Mouse (Mus musculus): ENCODE measurements around the gene Gm12169. TPM values are rescaled to one million over a fixed set of nuclear protein-coding genes. Genes with fewer than 3 reads are reported as not detected.

Gene Gm12169
- polyA plus RNA-seq, 1 experiment, result not detected

DNA sequence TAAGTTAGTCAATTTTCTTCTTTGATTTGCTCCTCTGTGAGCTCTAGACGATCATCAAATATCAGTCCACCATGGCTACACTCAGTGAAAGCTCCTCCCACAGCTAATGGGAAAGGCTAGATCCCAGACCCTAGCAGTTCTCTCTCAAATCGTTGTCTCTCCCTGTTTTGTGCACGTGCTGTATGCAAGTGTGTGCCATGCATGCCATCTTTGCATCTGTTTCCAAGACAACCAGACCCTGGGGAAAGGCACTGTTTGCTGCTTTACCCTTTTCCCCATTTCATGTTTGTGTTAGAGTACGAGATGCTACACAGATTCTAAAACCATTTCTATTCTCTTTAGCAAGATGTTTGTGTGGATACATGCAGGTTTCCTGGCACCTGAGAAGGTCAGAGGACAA lies 13.0 kb downstream of the Gm12169 start:
- H3K27ac ChIP-seq (ENCODE audit: insufficient read depth, low read depth, low read length), result no peak overlapping the region
- H3K4me1 ChIP-seq (ENCODE audit: control insufficient read depth, insufficient read depth, low read length), result no peaks in the 10 kb centered on the region
- no peak overlapping the region for H3K4me3 ChIP-seq (ENCODE audit: insufficient read depth, low read length)
- TF ChIP-seq CTCF (IDR thresholded peaks at IDR 0.05; ENCODE audit: low read depth, low read length), result no peak
- TF ChIP-seq POLR2A (IDR thresholded peaks at IDR 0.05; ENCODE audit: borderline replicate concordance, low read depth, low read length), result no peak

DNA sequence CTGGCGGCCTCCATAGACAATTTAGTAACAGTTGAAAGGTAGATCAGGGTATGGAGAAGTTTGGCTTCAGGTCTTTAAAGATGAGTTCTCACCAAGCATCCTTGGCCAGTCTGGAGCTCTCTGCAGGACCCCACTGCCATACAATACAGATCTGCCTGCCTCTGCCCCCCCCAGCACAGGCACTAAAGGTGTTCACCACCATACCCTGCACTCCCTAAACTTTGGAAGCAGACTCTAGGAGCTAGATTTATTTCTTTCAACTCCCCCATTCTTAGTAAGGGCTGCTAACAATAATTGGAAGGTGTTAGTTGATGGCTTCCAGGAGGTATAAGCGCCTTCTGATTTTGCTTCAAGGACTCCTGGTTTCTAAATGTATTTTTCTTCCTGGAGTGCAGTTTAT lies 19.5 kb downstream of the Gm12169 start:
- Histone ChIP-seq H3K4me1 (ENCODE audit: control insufficient read depth, insufficient read depth, low read length) (no peaks in the 10 kb centered on the region), H3K27ac (ENCODE audit: insufficient read depth, low read depth, low read length) (no peak overlapping the region), H3K4me3 (ENCODE audit: insufficient read depth, low read length) (no peak overlapping the region)
- TF ChIP-seq POLR2A (IDR thresholded peaks at IDR 0.05; ENCODE audit: borderline replicate concordance, low read depth, low read length) (no peak), CTCF (IDR thresholded peaks at IDR 0.05; ENCODE audit: low read depth, low read length) (no peak)

DNA sequence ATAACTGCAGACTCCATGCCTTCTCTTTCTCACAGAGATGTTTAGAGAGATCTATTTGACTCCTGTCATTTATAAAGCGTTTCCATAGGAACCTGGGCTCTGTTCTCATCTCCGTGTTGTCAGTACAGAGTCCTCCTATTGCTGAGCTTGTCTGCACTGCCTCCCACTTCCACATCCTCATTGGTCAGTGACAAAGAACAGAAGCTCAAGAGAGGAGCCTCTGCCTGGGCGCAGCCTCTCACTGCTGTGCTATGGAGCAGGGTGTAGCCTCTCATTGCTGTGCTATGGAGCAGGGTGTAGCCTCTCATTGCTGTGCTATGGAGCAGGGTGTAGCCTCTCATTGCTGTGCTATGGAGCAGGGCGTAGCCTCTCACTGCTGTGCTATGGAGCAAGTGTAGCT lies 25.7 kb downstream of the Gm12169 start:
- no peak for TF ChIP-seq POLR2A (IDR thresholded peaks at IDR 0.05; ENCODE audit: borderline replicate concordance, low read depth, low read length)
- TF ChIP-seq CTCF (IDR thresholded peaks at IDR 0.05; ENCODE audit: low read depth, low read length), result no peak
- no peaks in the 10 kb centered on the region for H3K4me1 ChIP-seq (ENCODE audit: control insufficient read depth, insufficient read depth, low read length)
- H3K27ac ChIP-seq (ENCODE audit: insufficient read depth, low read depth, low read length), result no peak overlapping the region
- no peak overlapping the region for H3K4me3 ChIP-seq (ENCODE audit: insufficient read depth, low read length)

DNA sequence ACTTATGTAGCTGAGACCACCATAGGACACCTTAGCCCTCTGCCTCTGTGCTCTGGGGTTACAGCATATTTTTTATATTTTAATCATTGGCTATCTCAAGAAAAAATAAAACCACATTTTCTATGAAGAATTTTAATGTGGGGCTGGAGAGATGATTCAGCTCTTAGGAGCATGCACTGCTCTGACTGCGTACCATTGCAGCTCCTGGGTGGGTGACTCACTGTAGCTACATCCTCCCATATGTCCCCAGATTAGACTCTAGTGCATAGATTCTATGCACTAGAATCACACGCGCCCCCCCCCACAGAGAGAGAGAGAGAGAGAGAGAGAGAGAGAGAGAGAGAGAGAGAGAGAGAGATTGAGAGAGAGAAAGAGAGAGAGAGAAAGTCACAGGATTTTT lies 28.7 kb downstream of the Gm12169 start:
- H3K4me1 ChIP-seq (ENCODE audit: control insufficient read depth, insufficient read depth, low read length), result no peaks in the 10 kb centered on the region
- no peak for TF ChIP-seq POLR2A (IDR thresholded peaks at IDR 0.05; ENCODE audit: borderline replicate concordance, low read depth, low read length)
- no peak for TF ChIP-seq CTCF (IDR thresholded peaks at IDR 0.05; ENCODE audit: low read depth, low read length)
- no peak overlapping the region for H3K27ac ChIP-seq (ENCODE audit: insufficient read depth, low read depth, low read length)
- no peak overlapping the region for H3K4me3 ChIP-seq (ENCODE audit: insufficient read depth, low read length)

DNA sequence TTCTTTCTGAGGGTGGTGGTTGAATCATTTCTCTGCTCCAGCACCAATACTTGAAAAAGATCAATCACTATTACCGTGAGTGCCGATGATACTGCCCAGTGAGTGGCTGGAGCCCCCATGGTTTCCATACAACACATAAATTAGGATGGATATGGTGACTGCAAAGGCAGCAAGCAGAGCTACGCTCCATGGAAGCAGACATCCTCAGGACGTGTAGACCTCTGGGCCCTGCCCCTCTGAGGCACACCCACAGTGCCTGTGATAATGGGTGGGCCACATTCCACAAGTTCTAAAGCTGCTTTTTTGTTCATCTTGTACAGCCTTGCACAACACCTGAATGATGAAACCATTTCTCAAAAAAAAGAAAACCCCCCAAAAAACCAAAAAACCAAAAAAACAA lies 37.1 kb downstream of the Gm12169 start:
- Histone ChIP-seq H3K4me1 (ENCODE audit: control insufficient read depth, insufficient read depth, low read length) (no peaks in the 10 kb centered on the region), H3K4me3 (ENCODE audit: insufficient read depth, low read length) (no peak overlapping the region), H3K27ac (ENCODE audit: insufficient read depth, low read depth, low read length) (no peak overlapping the region)
- TF ChIP-seq CTCF (IDR thresholded peaks at IDR 0.05; ENCODE audit: low read depth, low read length) (no peak), POLR2A (IDR thresholded peaks at IDR 0.05; ENCODE audit: borderline replicate concordance, low read depth, low read length) (no peak)

DNA sequence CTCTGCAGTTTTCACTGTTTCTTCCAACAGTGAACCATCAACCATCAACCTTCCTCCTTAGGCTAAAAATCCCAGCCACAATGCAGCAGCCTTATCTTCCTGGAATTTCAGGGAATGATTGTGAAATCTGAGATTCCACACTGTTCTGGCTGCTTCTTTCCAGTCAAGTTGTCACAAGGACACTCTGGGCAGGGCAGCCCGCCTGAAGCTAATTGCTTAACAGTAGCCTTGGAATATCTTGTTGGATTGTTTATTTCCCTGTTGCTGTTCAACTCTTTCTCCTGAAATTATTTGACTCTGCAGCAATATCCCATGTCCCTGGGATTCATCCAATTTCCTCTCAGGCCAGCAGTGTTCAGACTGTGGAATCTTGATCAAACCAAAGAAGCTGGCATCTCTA lies 40.7 kb downstream of the Gm12169 start:
- Histone ChIP-seq H3K4me1 (ENCODE audit: control insufficient read depth, insufficient read depth, low read length) (no peaks in the 10 kb centered on the region), H3K4me3 (ENCODE audit: insufficient read depth, low read length) (no peak overlapping the region), H3K27ac (ENCODE audit: insufficient read depth, low read depth, low read length) (no peak overlapping the region)
- no peak for TF ChIP-seq POLR2A (IDR thresholded peaks at IDR 0.05; ENCODE audit: borderline replicate concordance, low read depth, low read length)
- no peak for TF ChIP-seq CTCF (IDR thresholded peaks at IDR 0.05; ENCODE audit: low read depth, low read length)

DNA sequence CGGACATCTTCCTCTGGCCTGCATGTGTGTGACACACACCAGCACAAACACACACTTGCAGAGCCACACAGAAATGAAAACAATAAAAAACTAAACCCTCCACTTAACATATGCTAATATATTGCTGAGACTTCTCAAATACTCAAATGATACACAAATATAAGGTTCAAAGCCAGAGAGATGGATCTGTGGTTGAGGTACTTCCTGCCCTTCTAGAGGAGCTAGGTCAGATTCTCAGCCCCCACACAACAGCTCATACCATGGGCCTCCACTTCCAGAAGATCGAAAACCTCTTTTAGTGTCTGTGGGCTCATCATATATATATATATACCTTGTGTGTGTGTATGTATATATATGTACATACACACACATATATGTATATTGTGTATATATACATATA lies 42.0 kb downstream of the Gm12169 start:
- Histone ChIP-seq H3K27ac (ENCODE audit: insufficient read depth, low read depth, low read length) (no peak overlapping the region), H3K4me1 (ENCODE audit: control insufficient read depth, insufficient read depth, low read length) (no peaks in the 10 kb centered on the region), H3K4me3 (ENCODE audit: insufficient read depth, low read length) (no peak overlapping the region)
- TF ChIP-seq POLR2A (IDR thresholded peaks at IDR 0.05; ENCODE audit: borderline replicate concordance, low read depth, low read length), result no peak
- no peak for TF ChIP-seq CTCF (IDR thresholded peaks at IDR 0.05; ENCODE audit: low read depth, low read length)

DNA sequence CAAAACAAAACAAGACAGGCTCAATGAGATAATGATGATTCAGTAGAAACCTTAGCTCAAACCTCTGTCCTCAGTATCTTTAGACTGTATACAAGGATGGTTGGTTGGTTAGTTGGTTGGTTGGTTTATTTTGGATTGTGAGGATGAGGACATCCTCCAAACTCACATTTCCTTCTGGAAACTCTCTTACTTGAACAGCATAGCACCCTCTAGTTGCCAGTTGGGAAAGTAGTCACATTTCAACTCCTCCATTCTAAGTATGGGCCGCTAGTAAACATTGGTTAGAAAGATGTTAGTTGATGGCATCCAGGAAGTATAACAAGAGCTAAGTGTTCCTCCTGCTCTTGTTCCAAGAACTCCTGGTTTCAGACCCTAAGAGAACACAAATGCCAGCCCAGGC lies 45.1 kb downstream of the Gm12169 start:
- TF ChIP-seq POLR2A (IDR thresholded peaks at IDR 0.05; ENCODE audit: borderline replicate concordance, low read depth, low read length) (no peak), CTCF (IDR thresholded peaks at IDR 0.05; ENCODE audit: low read depth, low read length) (no peak)
- Histone ChIP-seq H3K4me1 (ENCODE audit: control insufficient read depth, insufficient read depth, low read length) (no peaks in the 10 kb centered on the region), H3K27ac (ENCODE audit: insufficient read depth, low read depth, low read length) (no peak overlapping the region), H3K4me3 (ENCODE audit: insufficient read depth, low read length) (no peak overlapping the region)

DNA sequence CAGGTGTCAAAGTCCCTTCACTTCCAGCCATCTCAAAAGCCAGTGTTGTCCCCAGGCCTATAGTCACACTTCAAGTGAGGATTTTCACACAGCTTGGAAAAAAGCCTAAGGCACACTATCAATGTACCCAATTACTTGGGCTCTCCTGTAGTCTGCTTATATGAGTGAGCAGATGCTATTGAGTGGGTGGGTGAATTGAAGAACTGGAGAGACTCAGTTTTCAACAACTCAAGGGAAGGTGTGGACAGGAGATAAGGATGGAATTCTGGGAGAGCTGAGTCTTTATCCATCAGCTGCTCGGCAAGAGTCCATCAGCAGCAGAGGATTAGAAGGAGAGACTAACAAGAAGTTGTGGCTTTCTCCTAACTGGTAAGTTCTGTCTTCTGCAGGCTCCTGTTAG lies 47.3 kb downstream of the Gm12169 start, which contains the start of gene BC053393:
BC053393 (plus strand) TSS at position 210 of the 400 bp plus-strand sequence.
- no peaks in the 10 kb centered on the region for H3K4me1 ChIP-seq (ENCODE audit: control insufficient read depth, insufficient read depth, low read length)
- TF ChIP-seq POLR2A (IDR thresholded peaks at IDR 0.05; ENCODE audit: borderline replicate concordance, low read depth, low read length), result no peak
- TF ChIP-seq CTCF (IDR thresholded peaks at IDR 0.05; ENCODE audit: low read depth, low read length), result no peak

DNA sequence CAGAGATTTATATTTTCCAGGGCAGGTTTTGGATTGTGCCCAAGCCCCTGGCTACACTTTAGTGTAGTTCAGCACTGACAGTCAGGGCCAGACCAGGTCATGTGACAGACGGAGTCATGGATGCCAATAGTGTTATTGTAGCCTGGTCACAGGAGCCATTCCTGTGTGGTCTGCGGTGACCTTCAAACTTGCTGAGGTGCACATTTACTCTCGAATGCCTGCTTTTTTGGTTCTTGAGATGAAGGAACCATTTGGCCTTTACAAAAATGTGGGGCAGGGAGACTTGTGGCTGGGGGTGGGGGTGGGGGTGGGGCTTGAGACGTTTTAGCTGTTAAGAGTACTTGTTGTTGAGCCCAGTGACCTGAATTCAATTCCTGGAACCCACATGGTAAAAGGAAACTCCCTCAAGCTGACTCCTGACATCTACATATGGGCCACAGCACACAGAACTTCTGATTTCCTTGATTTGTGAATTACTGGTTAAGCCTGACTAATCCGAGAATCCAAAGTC lies 54.8 kb downstream of the Gm12169 start:
- no peak for TF ChIP-seq CTCF (IDR thresholded peaks at IDR 0.05; ENCODE audit: low read depth, low read length)
- TF ChIP-seq POLR2A (IDR thresholded peaks at IDR 0.05; ENCODE audit: borderline replicate concordance, low read depth, low read length), result no peak
- Histone ChIP-seq H3K4me3 (ENCODE audit: insufficient read depth, low read length) (no peak overlapping the region), H3K27ac (ENCODE audit: insufficient read depth, low read depth, low read length) (no peak overlapping the region), H3K4me1 (ENCODE audit: control insufficient read depth, insufficient read depth, low read length) (no peaks in the 10 kb centered on the region)

More for the DNA sequence above, 47.3 kb downstream of the Gm12169 start, which contains the start of gene BC053393:
- Histone ChIP-seq H3K27ac (ENCODE audit: insufficient read depth, low read depth, low read length) (no peak within 1 kb of the TSS), H3K4me3 (ENCODE audit: insufficient read depth, low read length) (no peak within 1 kb of the TSS)

DNA sequence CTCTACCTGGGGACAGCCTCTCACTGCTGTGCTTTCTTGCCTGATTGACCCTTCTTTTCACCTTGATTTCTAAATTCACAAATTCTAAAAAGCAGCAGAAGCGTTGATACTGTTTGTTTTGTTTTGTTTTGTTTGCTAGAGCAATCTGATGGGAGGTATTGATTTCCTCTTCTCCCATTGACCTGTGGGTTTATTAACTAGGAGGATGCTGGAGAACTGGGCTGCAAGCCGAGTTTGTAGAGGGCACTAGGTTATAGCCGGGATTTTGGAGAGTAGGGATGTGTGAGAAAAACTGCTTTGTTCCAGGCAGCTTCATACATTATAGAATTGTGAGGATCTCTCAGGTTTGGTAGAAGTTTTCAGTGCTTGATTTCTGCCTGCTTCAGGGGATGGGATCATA lies 56.4 kb downstream of the Gm12169 start:
- no peak for TF ChIP-seq POLR2A (IDR thresholded peaks at IDR 0.05; ENCODE audit: borderline replicate concordance, low read depth, low read length)
- TF ChIP-seq CTCF (IDR thresholded peaks at IDR 0.05; ENCODE audit: low read depth, low read length), result no peak
- Histone ChIP-seq H3K4me3 (ENCODE audit: insufficient read depth, low read length) (no peak overlapping the region), H3K27ac (ENCODE audit: insufficient read depth, low read depth, low read length) (no peak overlapping the region), H3K4me1 (ENCODE audit: control insufficient read depth, insufficient read depth, low read length) (no peaks in the 10 kb centered on the region)

All from bone marrow macrophage, adult 2 months (primary cell).